Mouse (Mus musculus) bone marrow, adult 2 months (tissue): ENCODE data around the gene Gale.

Experiments
- CTCF ChIP-seq: fragments of 200-500 bp; IDR thresholded peaks from 2 replicates; pipeline ENCODE4 v1.5.1; 2011; ENCODE audit warnings: low read length, control low read depth; ENCODE audit not compliant: control insufficient read depth, insufficient read depth
- POLR2A ChIP-seq: fragments of 200-500 bp; IDR thresholded peaks from 2 replicates; pipeline ENCODE4 v1.6.1; 2011; ENCODE audit warnings: low read depth, mild to moderate bottlenecking, control low read depth, low read length, borderline replicate concordance; ENCODE audit not compliant: control insufficient read depth

- no peak for TF ChIP-seq POLR2A
- no peak for TF ChIP-seq CTCF
Observed at GRCm38 (mm10) chr4:135926195-135926808, 37.2 kb upstream of the Gale start.
